Mouse (Mus musculus) neural tube, embryonic 14.5 days (tissue): ENCODE measurements around the gene Cabin1. TPM values are rescaled to one million over a fixed set of nuclear protein-coding genes. Genes with fewer than 3 reads are reported as not detected.
A peak's percentile ranks its signal among the peaks of the same experiment; 100 is the strongest.

Experiments
- ATAC-seq: fragments of 200-750 bp; cut with Nextera tagmentation; 2 replicates; pipeline ENCODE4 v1.8.0; 2017; ENCODE audit warnings: low read depth, mild to moderate bottlenecking, moderate TSS enrichment, moderate library complexity
- H3K27ac ChIP-seq: fragments of 300-500 bp; sonication (generic); 2 replicates; pipeline ENCODE4 v1.5.1; 2014; ENCODE audit warnings: low read depth, mild to moderate bottlenecking, control low read depth, low read length, moderate library complexity, mixed read lengths
- H3K27me3 ChIP-seq: fragments of 300-500 bp; sonication (generic); 2 replicates; pipeline ENCODE4 v1.6.1; 2014; ENCODE audit warnings: low read length; ENCODE audit not compliant: control insufficient read depth, insufficient read depth
- H3K36me3 ChIP-seq: fragments of 300-500 bp; sonication (generic); 2 replicates; pipeline ENCODE4 v1.6.1; 2014; ENCODE audit warnings: low read length, mixed read lengths; ENCODE audit not compliant: control insufficient read depth, insufficient read depth
- H3K4me1 ChIP-seq: fragments of 300-500 bp; sonication (generic); 2 replicates; pipeline ENCODE4 v1.6.1; 2014; ENCODE audit warnings: low read length; ENCODE audit not compliant: control insufficient read depth, insufficient read depth
- H3K4me2 ChIP-seq: fragments of 300-500 bp; sonication (generic); 2 replicates; pipeline ENCODE4 v1.6.1; 2014; ENCODE audit warnings: mild to moderate bottlenecking, low read depth, low read length, control low read depth
- H3K4me3 ChIP-seq: fragments of 300-500 bp; sonication (generic); 2 replicates; pipeline ENCODE4 v1.5.1; 2014; ENCODE audit warnings: low read depth, low read length, control low read depth, mixed read lengths
- H3K9ac ChIP-seq: fragments of 300-500 bp; sonication (generic); replicated peaks from 2 replicates; pipeline ENCODE4 v1.6.1; 2014; ENCODE audit warnings: low read depth, mild to moderate bottlenecking, control low read depth, low read length, mixed read lengths
- H3K9me3 ChIP-seq: fragments of 300-500 bp; sonication (generic); 2 replicates; pipeline ENCODE4 v1.6.1; 2016; ENCODE audit warnings: low read length; ENCODE audit not compliant: control insufficient read depth
- WGBS: fragments of 180-500 bp; shearing (Covaris S2); extraction: QIAGEN DNeasy Blood & Tissue Kit; methylation state at CpG from one replicate; pipeline ENCODE4 v1.1.7; 2014; 5-methylcytosine and 5-hydroxymethylcytosine counted together
- polyA plus RNA-seq: library from polyadenylated mRNA; unstranded; fragments of >200 nt; fragmentation: Nextera tagmentation; extraction: Ambion mirVana; gene quantifications from 2 replicates; pipeline ENCODE4 v1.2.1, GENCODE M21; 2014

The Cabin1 gene
- polyA plus RNA-seq, 1 experiment from 2014 or later: 39.9 TPM

DNA sequence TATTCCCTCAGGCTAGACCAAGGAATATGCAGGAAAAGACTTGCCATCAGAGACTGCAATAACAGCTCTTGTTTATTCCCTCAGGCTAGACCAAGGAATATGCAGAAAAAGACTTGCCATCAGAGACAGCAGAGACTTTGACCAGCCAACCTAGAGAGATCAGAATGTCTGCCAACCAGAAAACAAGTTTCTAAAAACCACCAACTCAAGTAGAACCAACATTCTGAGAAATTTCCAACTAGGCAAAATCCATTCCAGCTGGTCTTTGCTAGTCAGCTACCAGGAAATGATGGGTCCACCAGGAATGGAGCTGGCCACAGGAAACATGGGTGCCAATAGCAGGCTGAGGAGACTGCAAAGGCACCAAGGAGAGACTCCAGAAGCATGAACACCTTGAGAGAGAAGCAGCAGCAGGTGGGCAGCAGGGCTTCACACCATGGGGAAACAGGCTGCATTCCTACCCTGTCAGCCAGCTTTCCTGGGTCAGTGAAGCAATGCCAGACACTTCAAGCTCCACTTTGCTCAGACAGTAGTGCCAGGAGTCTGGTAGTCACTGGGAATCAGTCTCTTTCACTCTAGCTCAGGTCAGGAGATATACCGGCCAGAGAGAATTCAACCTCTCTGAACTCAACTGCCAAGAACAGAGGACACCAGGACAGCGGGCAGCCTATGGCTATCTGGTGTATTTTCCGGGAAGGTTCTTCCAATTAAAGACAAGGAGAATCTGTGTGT, 56.1 kb downstream of the Cabin1 start:
- H3K4me3 ChIP-seq: no peak overlapping the region
- H3K27ac ChIP-seq: no peak overlapping the region
- ATAC-seq: no peak
- H3K4me2 ChIP-seq: no peak overlapping the region
- H3K9ac ChIP-seq: no peak overlapping the region
- H3K27me3 ChIP-seq: no peaks in the 10 kb centered on the region
- peaks cover 33% of the 10 kb centered on the region for H3K36me3 ChIP-seq
- WGBS: 89% methylated on average over 3 of the region's 3 CpGs
- H3K4me1 ChIP-seq: peaks cover 13% of the 10 kb centered on the region
- no peaks in the 10 kb centered on the region for H3K9me3 ChIP-seq

- H3K4me1 ChIP-seq: peaks cover 13% of the 10 kb centered on the region
- 83% methylated on average over 8 of the region's 8 CpGs for WGBS
- no peaks in the 10 kb centered on the region for H3K9me3 ChIP-seq
- H3K9ac ChIP-seq: no peak overlapping the region
- no peak overlapping the region for H3K27ac ChIP-seq
- H3K4me2 ChIP-seq: no peak overlapping the region
- H3K27me3 ChIP-seq: no peaks in the 10 kb centered on the region
- H3K36me3 ChIP-seq: peaks cover 20% of the 10 kb centered on the region
- no peak for ATAC-seq
- no peak overlapping the region for H3K4me3 ChIP-seq
Observed at GRCm38 (mm10) chr10:75706632-75707216, 57.4 kb downstream of the Cabin1 start.

- ATAC-seq: no peak
- 83% methylated on average over 7 of the region's 7 CpGs for WGBS
- H3K4me3 ChIP-seq: no peak overlapping the region
- H3K9me3 ChIP-seq: no peaks in the 10 kb centered on the region
- H3K27ac ChIP-seq: no peak overlapping the region
- peaks cover 13% of the 10 kb centered on the region for H3K4me1 ChIP-seq
- H3K9ac ChIP-seq: no peak overlapping the region
- H3K36me3 ChIP-seq: peaks cover 19% of the 10 kb centered on the region
- no peaks in the 10 kb centered on the region for H3K27me3 ChIP-seq
- H3K4me2 ChIP-seq: no peak overlapping the region
Observed at GRCm38 (mm10) chr10:75705681-75706400, 58.3 kb downstream of the Cabin1 start.

- H3K27me3 ChIP-seq: no peaks in the 10 kb centered on the region
- H3K4me3 ChIP-seq: no peak overlapping the region
- peaks cover 16% of the 10 kb centered on the region for H3K36me3 ChIP-seq
- H3K27ac ChIP-seq: peak overlapping the region; percentile 80
- peaks cover 13% of the 10 kb centered on the region for H3K4me1 ChIP-seq
- no peak overlapping the region for H3K9ac ChIP-seq
- peak; percentile 88 for ATAC-seq
- H3K4me2 ChIP-seq: no peak overlapping the region
- no peaks in the 10 kb centered on the region for H3K9me3 ChIP-seq
- WGBS: 62% methylated on average over 15 of the region's 15 CpGs
Observed at GRCm38 (mm10) chr10:75704212-75705185, 59.6 kb downstream of the Cabin1 start.

GRCm38 (mm10) chr10:75703504-75703903, 60.6 kb downstream of the Cabin1 start:
- H3K36me3 ChIP-seq: peaks cover 18% of the 10 kb centered on the region
- no peak overlapping the region for H3K4me2 ChIP-seq
- no peaks in the 10 kb centered on the region for H3K27me3 ChIP-seq
- H3K27ac ChIP-seq: peak overlapping the region; percentile 80
- no peaks in the 10 kb centered on the region for H3K9me3 ChIP-seq
- peaks cover 13% of the 10 kb centered on the region for H3K4me1 ChIP-seq
- WGBS: 85% methylated on average over 1 of the region's 1 CpGs
- no peak for ATAC-seq
- no peak overlapping the region for H3K4me3 ChIP-seq
- H3K9ac ChIP-seq: no peak overlapping the region

GRCm38 (mm10) chr10:75702494-75702893, 61.6 kb downstream of the Cabin1 start:
- ATAC-seq: no peak
- no peak overlapping the region for H3K27ac ChIP-seq
- no peak overlapping the region for H3K4me3 ChIP-seq
- H3K4me1 ChIP-seq: peaks cover 13% of the 10 kb centered on the region
- H3K9me3 ChIP-seq: no peaks in the 10 kb centered on the region
- H3K36me3 ChIP-seq: peaks cover 14% of the 10 kb centered on the region
- H3K4me2 ChIP-seq: no peak overlapping the region
- WGBS: 95% methylated on average over 2 of the region's 2 CpGs
- no peak overlapping the region for H3K9ac ChIP-seq
- no peaks in the 10 kb centered on the region for H3K27me3 ChIP-seq

DNA sequence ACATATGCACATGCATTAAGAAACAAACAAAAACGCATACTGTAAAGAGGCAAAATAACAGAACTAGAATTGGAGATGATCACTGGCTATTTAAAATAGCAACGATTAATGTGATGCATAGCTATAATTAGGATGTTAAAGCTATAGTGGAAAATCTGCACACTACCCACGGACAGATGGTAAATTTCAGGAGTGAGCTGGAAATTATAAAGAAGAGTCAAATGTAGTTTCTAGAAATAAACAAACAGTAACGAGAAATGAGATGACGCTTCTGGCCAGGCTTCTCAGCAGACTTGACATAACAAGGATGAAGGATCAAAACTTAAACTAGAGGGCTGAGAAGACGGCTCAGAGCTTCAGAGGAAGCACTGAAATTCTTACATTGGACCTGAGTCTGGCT, 62.9 kb downstream of the Cabin1 start:
- Histone ChIP-seq H3K4me2 (no peak overlapping the region), H3K4me3 (no peak overlapping the region), H3K9ac (no peak overlapping the region), H3K27me3 (no peaks in the 10 kb centered on the region), H3K27ac (no peak overlapping the region), H3K4me1 (peaks cover 13% of the 10 kb centered on the region), H3K36me3 (peaks cover 11% of the 10 kb centered on the region), H3K9me3 (no peaks in the 10 kb centered on the region)
- ATAC-seq: no peak
- WGBS: 93% methylated on average over 6 of the region's 6 CpGs

GRCm38 (mm10) chr10:75697693-75698092, 66.4 kb downstream of the Cabin1 start:
- H3K4me2 ChIP-seq: no peak overlapping the region
- no peaks in the 10 kb centered on the region for H3K4me1 ChIP-seq
- H3K36me3 ChIP-seq: peaks cover 34% of the 10 kb centered on the region
- no peaks in the 10 kb centered on the region for H3K9me3 ChIP-seq
- 91% methylated on average over 3 of the region's 3 CpGs for WGBS
- ATAC-seq: no peak
- H3K27ac ChIP-seq: no peak overlapping the region
- H3K4me3 ChIP-seq: no peak overlapping the region
- H3K27me3 ChIP-seq: no peaks in the 10 kb centered on the region
- no peak overlapping the region for H3K9ac ChIP-seq
